Mouse (Mus musculus): ENCODE measurements around the gene Gm3404. TPM values are rescaled to one million over a fixed set of nuclear protein-coding genes. Genes with fewer than 3 reads are reported as not detected.
"Not testable (repeated sequence)": the region's sequence is repeated elsewhere in the genome, so short reads cannot be mapped to it uniquely, and the experiment has no call there.

Gm3404 gene
- polyA plus RNA-seq, 1 experiment from 2014 or later: not detected

GRCm38 (mm10) chr5:146567054-146567453 lies 41.5 kb downstream of the Gm3404 start:
- no peak for ATAC-seq (ENCODE audit: low read depth)
- Histone ChIP-seq H3K27me3 (ENCODE audit: control insufficient read depth, insufficient read depth, low read depth, low read length) (no peaks in the 10 kb centered on the region), H3K9ac (ENCODE audit: low read length) (no peak overlapping the region), H3K4me3 (ENCODE audit: low read length) (no peak overlapping the region), H3K4me1 (replicated peaks; ENCODE audit: control insufficient read depth, insufficient read depth, low read length) (no peaks in the 10 kb centered on the region), H3K27ac (ENCODE audit: low read length) (no peak overlapping the region), H3K9me3 (ENCODE audit: control insufficient read depth, low read length) (no peaks in the 10 kb centered on the region), H3K36me3 (ENCODE audit: control insufficient read depth, insufficient read depth, low read length) (no peaks in the 10 kb centered on the region), H3K4me2 (ENCODE audit: low read depth, low read length) (no peak overlapping the region)
- 57% methylated on average over 4 of the region's 4 CpGs for WGBS

DNA sequence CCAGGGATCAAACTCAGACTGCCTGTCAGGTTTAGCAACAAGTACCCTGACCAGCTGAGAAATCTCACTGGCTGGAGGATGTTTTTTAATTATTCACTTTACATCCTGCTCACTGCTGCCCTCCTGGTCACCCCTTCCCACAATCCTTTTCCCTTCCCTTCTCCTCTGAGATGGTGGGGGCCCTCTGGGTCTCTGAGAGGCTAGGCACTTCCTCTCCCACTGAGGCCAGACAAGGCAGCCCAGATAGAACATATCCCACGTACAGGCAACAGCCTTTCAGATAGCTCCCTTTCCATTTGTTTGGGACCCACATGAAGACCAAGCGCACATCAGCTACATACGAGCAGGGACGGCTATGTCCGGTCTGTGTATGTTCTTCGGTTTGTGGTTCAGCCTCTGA lies 44.6 kb downstream of the Gm3404 start:
- not testable (repeated sequence) for H3K36me3 ChIP-seq (ENCODE audit: control insufficient read depth, insufficient read depth, low read length); H3K4me2 ChIP-seq (ENCODE audit: low read depth, low read length); H3K9me3 ChIP-seq (ENCODE audit: control insufficient read depth, low read length); H3K4me1 ChIP-seq (replicated peaks; ENCODE audit: control insufficient read depth, insufficient read depth, low read length); ATAC-seq (ENCODE audit: low read depth); H3K4me3 ChIP-seq (ENCODE audit: low read length); H3K9ac ChIP-seq (ENCODE audit: low read length); H3K27ac ChIP-seq (ENCODE audit: low read length); H3K27me3 ChIP-seq (ENCODE audit: control insufficient read depth, insufficient read depth, low read depth, low read length)
- 75% methylated on average over 6 of the region's 6 CpGs for WGBS

GRCm38 (mm10) chr5:146571830-146572734 lies 46.5 kb downstream of the Gm3404 start:
- ATAC-seq (ENCODE audit: low read depth); H3K9ac ChIP-seq (ENCODE audit: low read length): not testable (repeated sequence)
- 59% methylated on average over 6 of the region's 6 CpGs for WGBS

GRCm38 (mm10) chr5:146572735-146573042 lies 47.1 kb downstream of the Gm3404 start:
- ATAC-seq (ENCODE audit: low read depth); H3K27ac ChIP-seq (ENCODE audit: low read length); H3K27me3 ChIP-seq (ENCODE audit: control insufficient read depth, insufficient read depth, low read depth, low read length); H3K36me3 ChIP-seq (ENCODE audit: control insufficient read depth, insufficient read depth, low read length); H3K4me3 ChIP-seq (ENCODE audit: low read length); H3K9ac ChIP-seq (ENCODE audit: low read length); H3K9me3 ChIP-seq (ENCODE audit: control insufficient read depth, low read length); H3K4me2 ChIP-seq (ENCODE audit: low read depth, low read length); H3K4me1 ChIP-seq (replicated peaks; ENCODE audit: control insufficient read depth, insufficient read depth, low read length): not testable (repeated sequence)
- 85% methylated on average over 4 of the region's 4 CpGs for WGBS

More at GRCm38 (mm10) chr5:146571830-146572734, 46.5 kb downstream of the Gm3404 start:
- H3K27me3 ChIP-seq (ENCODE audit: control insufficient read depth, insufficient read depth, low read depth, low read length); H3K4me1 ChIP-seq (replicated peaks; ENCODE audit: control insufficient read depth, insufficient read depth, low read length); H3K9me3 ChIP-seq (ENCODE audit: control insufficient read depth, low read length); H3K4me2 ChIP-seq (ENCODE audit: low read depth, low read length); H3K36me3 ChIP-seq (ENCODE audit: control insufficient read depth, insufficient read depth, low read length); H3K4me3 ChIP-seq (ENCODE audit: low read length); H3K27ac ChIP-seq (ENCODE audit: low read length): not testable (repeated sequence)

- H3K27ac ChIP-seq (ENCODE audit: low read length): no peak overlapping the region
- no peaks in the 10 kb centered on the region for H3K4me1 ChIP-seq (replicated peaks; ENCODE audit: control insufficient read depth, insufficient read depth, low read length)
- 81% methylated on average over 3 of the region's 3 CpGs for WGBS
These were observed 51.1 kb downstream of the Gm3404 start for GRCm38 (mm10) chr5:146576668-146577067.

More at GRCm38 (mm10) chr5:146576668-146577067, 51.1 kb downstream of the Gm3404 start:
- ATAC-seq (ENCODE audit: low read depth): no peak
- H3K27me3 ChIP-seq (ENCODE audit: control insufficient read depth, insufficient read depth, low read depth, low read length): no peaks in the 10 kb centered on the region
- H3K9ac ChIP-seq (ENCODE audit: low read length): no peak overlapping the region
- H3K9me3 ChIP-seq (ENCODE audit: control insufficient read depth, low read length): no peaks in the 10 kb centered on the region
- no peak overlapping the region for H3K4me2 ChIP-seq (ENCODE audit: low read depth, low read length)
- no peak overlapping the region for H3K4me3 ChIP-seq (ENCODE audit: low read length)
- H3K36me3 ChIP-seq (ENCODE audit: control insufficient read depth, insufficient read depth, low read length): no peaks in the 10 kb centered on the region

Other genes with a start within 250 kb of the Gm3404 start
- gene Wasf3, start 140.8 kb upstream of the Gm3404 start, polyA plus RNA-seq (2015; fragmentation: Nextera tagmentation; extraction: Ambion mirVana): 0.92 and 1.0 TPM in 2 replicates
- gene Gm6408, start 43.8 kb upstream of the Gm3404 start, polyA plus RNA-seq (2015; fragmentation: Nextera tagmentation; extraction: Ambion mirVana): not detected in 2 replicates
- not detected in 2 replicates for gene Gm6370, start 34.4 kb upstream of the Gm3404 start, polyA plus RNA-seq (2015; fragmentation: Nextera tagmentation; extraction: Ambion mirVana)
- not detected in 2 replicates for gene 4930449I24Rik, start 23.4 kb upstream of the Gm3404 start, polyA plus RNA-seq (2015; fragmentation: Nextera tagmentation; extraction: Ambion mirVana)
- gene Gm3402, start 11.7 kb upstream of the Gm3404 start, polyA plus RNA-seq (2015; fragmentation: Nextera tagmentation; extraction: Ambion mirVana): not detected in 2 replicates
- gene Gm3409, start 11.8 kb downstream of the Gm3404 start, polyA plus RNA-seq (2015; fragmentation: Nextera tagmentation; extraction: Ambion mirVana): not detected in 2 replicates
- not detected in 2 replicates for gene Gm3415, start 30.3 kb downstream of the Gm3404 start, polyA plus RNA-seq (2015; fragmentation: Nextera tagmentation; extraction: Ambion mirVana)
- not detected in 2 replicates for gene Gpr12, start 59.4 kb downstream of the Gm3404 start, polyA plus RNA-seq (2015; fragmentation: Nextera tagmentation; extraction: Ambion mirVana)